ENCODE assay signal across 34 mouse cellular contexts in genomic region chr10:18839530-18839929, GRCm38 (mm10). TPM values are rescaled to one million over a fixed set of nuclear protein-coding genes. Genes with fewer than 3 reads are reported as not detected.
DNase-seq lines count a peak whose midpoint lies in the region; ATAC-seq and TF ChIP-seq lines count a peak whose summit lies in the region.
"Had no signal": no experiment of that assay in that cellular context is flagged by ENCODE, and none has a peak within 500 bp of the region (broad histone marks: within the 10 kb centered on the region; RNA-seq: fewer than 3 reads in every experiment).

No protein-coding gene starts in this region.

- no peak for TF ChIP-seq EP300 in stomach, postnatal 0 days (optimal IDR thresholded peaks at IDR 0.05)

- no peaks in the 10 kb centered on the region for H3K9me3 ChIP-seq in heart, embryonic 16.5 days (replicated peaks; ENCODE audit: control insufficient read depth, low read length)
- no peaks in the 10 kb centered on the region for H3K9me3 ChIP-seq in midbrain, embryonic 13.5 days
- H3K9me3 ChIP-seq in midbrain, embryonic 16.5 days (replicated peaks; ENCODE audit: control insufficient read depth, low read length, poor library complexity, severe bottlenecking) = no peaks in the 10 kb centered on the region
- no peaks in the 10 kb centered on the region for H3K9me3 ChIP-seq in stomach, postnatal 0 days (ENCODE audit: control insufficient read depth, low read length)
- H3K9me3 ChIP-seq: embryonic facial prominence, embryonic 10.5 days; embryonic facial prominence, embryonic 13.5 days; forebrain, embryonic 12.5 days; forebrain, embryonic 15.5 days; hindbrain, embryonic 10.5 days; hindbrain, embryonic 13.5 days; intestine, embryonic 15.5 days had no signal

- H3K4me1 ChIP-seq in heart, embryonic 16.5 days (ENCODE audit: control insufficient read depth, insufficient read depth, low read length) = peaks cover 5% of the 10 kb centered on the region; the same call in 1 of the 2 replicates
- peaks cover 2% of the 10 kb centered on the region for H3K4me1 ChIP-seq in midbrain, embryonic 13.5 days (replicated peaks)
- H3K4me1 ChIP-seq in midbrain, embryonic 16.5 days (ENCODE audit: control insufficient read depth, insufficient read depth, low read length) = 0 out of 2 replicates have a peak, but pooled peaks cover under 1% of the 10 kb centered on the region
- no peaks in the 10 kb centered on the region for H3K4me1 ChIP-seq in stomach, postnatal 0 days (replicated peaks; ENCODE audit: control insufficient read depth, insufficient read depth)
- H3K4me1 ChIP-seq: intestine, embryonic 15.5 days had no signal

- H3K27me3 ChIP-seq in heart, embryonic 16.5 days (ENCODE audit: control insufficient read depth, insufficient read depth, low read length) = peaks cover 3% of the 10 kb centered on the region; the same call in 1 of the 2 replicates
- peaks cover 21% of the 10 kb centered on the region for H3K27me3 ChIP-seq in midbrain, embryonic 13.5 days
- H3K27me3 ChIP-seq in midbrain, embryonic 16.5 days (ENCODE audit: control insufficient read depth, insufficient read depth, low read depth, low read length) = peaks cover 5% of the 10 kb centered on the region
- no peaks in the 10 kb centered on the region for H3K27me3 ChIP-seq in stomach, postnatal 0 days (ENCODE audit: control insufficient read depth, insufficient read depth, low read length)
- H3K27me3 ChIP-seq: intestine, embryonic 15.5 days had no signal

- H3K36me3 ChIP-seq in heart, embryonic 16.5 days (ENCODE audit: control insufficient read depth, insufficient read depth) = no peaks in the 10 kb centered on the region
- no peaks in the 10 kb centered on the region for H3K36me3 ChIP-seq in midbrain, embryonic 13.5 days
- H3K36me3 ChIP-seq in midbrain, embryonic 16.5 days (ENCODE audit: control insufficient read depth, insufficient read depth, low read length) = no peaks in the 10 kb centered on the region
- H3K36me3 ChIP-seq in stomach, postnatal 0 days (ENCODE audit: control insufficient read depth, insufficient read depth, low read length) = no peaks in the 10 kb centered on the region
- H3K36me3 ChIP-seq: embryonic facial prominence, embryonic 10.5 days; embryonic facial prominence, embryonic 13.5 days; forebrain, embryonic 12.5 days; forebrain, embryonic 15.5 days; hindbrain, embryonic 10.5 days; hindbrain, embryonic 13.5 days; intestine, embryonic 15.5 days had no signal

- WGBS in heart, embryonic 16.5 days = 27% methylated on average over 4 of the region's 4 CpGs
- 83% methylated on average over 4 of the region's 4 CpGs for WGBS in midbrain, embryonic 13.5 days
- WGBS in midbrain, embryonic 16.5 days = 86% methylated on average over 4 of the region's 4 CpGs
- WGBS in stomach, postnatal 0 days = 71% methylated on average over 4 of the region's 4 CpGs

- no peak overlapping the region for H3K9ac ChIP-seq in heart, embryonic 16.5 days (ENCODE audit: low read length)
- 0 out of 2 replicates have a peak overlapping the region, but pooled peaks have one; percentile 10 for H3K9ac ChIP-seq in midbrain, embryonic 13.5 days (replicated peaks)
- no peak overlapping the region for H3K9ac ChIP-seq in midbrain, embryonic 16.5 days (ENCODE audit: low read depth, low read length)
- no peak overlapping the region for H3K9ac ChIP-seq in stomach, postnatal 0 days (ENCODE audit: low read length)
- H3K9ac ChIP-seq: embryonic facial prominence, embryonic 13.5 days; forebrain, embryonic 12.5 days; forebrain, embryonic 15.5 days; hindbrain, embryonic 13.5 days; intestine, embryonic 15.5 days had no signal

- H3K4me2 ChIP-seq in heart, embryonic 16.5 days (ENCODE audit: low read depth, low read length) = no peak overlapping the region
- no peak overlapping the region for H3K4me2 ChIP-seq in midbrain, embryonic 13.5 days (replicated peaks)
- H3K4me2 ChIP-seq in midbrain, embryonic 16.5 days (ENCODE audit: low read length) = no peak overlapping the region
- no peak overlapping the region for H3K4me2 ChIP-seq in stomach, postnatal 0 days (replicated peaks; ENCODE audit: low read depth)
- H3K4me2 ChIP-seq: embryonic facial prominence, embryonic 13.5 days; forebrain, embryonic 12.5 days; forebrain, embryonic 15.5 days; hindbrain, embryonic 13.5 days; intestine, embryonic 15.5 days had no signal

- no peak overlapping the region for H3K27ac ChIP-seq in heart, embryonic 16.5 days (ENCODE audit: low read length)
- no peak overlapping the region for H3K27ac ChIP-seq in midbrain, embryonic 13.5 days
- no peak overlapping the region for H3K27ac ChIP-seq in midbrain, embryonic 16.5 days (ENCODE audit: low read length)
- no peak overlapping the region for H3K27ac ChIP-seq in stomach, postnatal 0 days (replicated peaks)
- H3K27ac ChIP-seq: embryonic facial prominence, embryonic 10.5 days; embryonic facial prominence, embryonic 13.5 days; forebrain, embryonic 12.5 days; forebrain, embryonic 15.5 days; heart, adult 2 months; hindbrain, embryonic 10.5 days; hindbrain, embryonic 13.5 days; intestine, embryonic 15.5 days had no signal

- no peak for TF ChIP-seq CTCF in stomach, postnatal 0 days (IDR thresholded peaks at IDR 0.05; ENCODE audit: low read depth)

- no peak for DNase-seq in heart, adult 8-10 months (ENCODE audit: low spot score)
- peak; percentile 32 for DNase-seq in heart, postnatal 4 days
- no peak for DNase-seq in heart, adult 9 months (ENCODE audit: low spot score in 2 of 2)
- DNase-seq in stomach, postnatal 0 days (ENCODE audit: low spot score) = peak; percentile 5
- no peak for DNase-seq in urinary bladder, adult 2 months (ENCODE audit: low spot score)
- DNase-seq: adrenal gland, adult 2 months; adrenal gland, postnatal 14 days; cerebellum, adult 11-12 months; cerebellum, adult 8-10 months; cerebellum, postnatal 10 days; cerebellum, postnatal 36 days; embryo, embryonic 11 days; gastrocnemius, postnatal 25 days; heart, adult 2 months; heart, postnatal 14 days had no signal

- H3K4me3 ChIP-seq in heart, embryonic 16.5 days (ENCODE audit: low read length) = no peak overlapping the region
- no peak overlapping the region for H3K4me3 ChIP-seq in midbrain, embryonic 13.5 days (replicated peaks)
- no peak overlapping the region for H3K4me3 ChIP-seq in midbrain, embryonic 16.5 days (ENCODE audit: low read depth, low read length)
- H3K4me3 ChIP-seq in stomach, postnatal 0 days (ENCODE audit: low read depth, low read length) = no peak overlapping the region
- H3K4me3 ChIP-seq: embryonic facial prominence, embryonic 10.5 days; embryonic facial prominence, embryonic 13.5 days; erythroblast, embryonic 14.5 days; forebrain, embryonic 12.5 days; forebrain, embryonic 15.5 days; heart, adult 2 months; hindbrain, embryonic 10.5 days; hindbrain, embryonic 13.5 days; intestine, embryonic 15.5 days had no signal

- peak; percentile 76; the same call in 1 of the 2 replicates for ATAC-seq in heart, embryonic 16.5 days (replicated peaks; ENCODE audit: extremely low read depth, insufficient read depth, low FRiP score)
- ATAC-seq in midbrain, embryonic 13.5 days = no peak
- no peak for ATAC-seq in midbrain, embryonic 16.5 days
- no peak for ATAC-seq in stomach, postnatal 0 days (ENCODE audit: low FRiP score, low TSS enrichment)
- ATAC-seq: CD4-positive, CD25-positive, alpha-beta regulatory T cell, adult 4 months; forebrain, embryonic 15.5 days; hindbrain, embryonic 16.5 days; intestine, embryonic 15.5 days had no signal

RNA-seq across cellular contexts. Expression of gene Perp, which starts 5.3 kb away (rescaled TPM):
- polyA plus RNA-seq in heart, embryonic 16.5 days (2015; fragmentation: Nextera tagmentation; extraction: Ambion mirVana) = 218 and 248 TPM in 2 replicates
- total RNA-seq in heart, adult 8-10 months (2022) = 100 to 1,000 TPM in 1 of 4 experiments, 10 to 100 TPM in 3; 89.1 to 100 (median 90.9) TPM
- 100 to 1,000 TPM; 226 to 239 TPM for total RNA-seq in heart, postnatal 4 days (2021)
- 1.6 and 2.6 TPM in 2 replicates for polyA plus RNA-seq in midbrain, embryonic 13.5 days (2015; fragmentation: Nextera tagmentation; extraction: Ambion mirVana)
- polyA plus RNA-seq in midbrain, embryonic 16.5 days (2015; fragmentation: Nextera tagmentation; extraction: Ambion mirVana) = 11.7 and 12.4 TPM in 2 replicates
- polyA plus RNA-seq in stomach, postnatal 0 days (2015; fragmentation: Nextera tagmentation; extraction: Ambion mirVana) = 1,093 and 1,120 TPM in 2 replicates
- 246 and 252 TPM in 2 replicates for polyA plus RNA-seq in urinary bladder, adult 2 months (2012; rRNA removed)
- total RNA-seq: MEL had no signal
- polyA plus RNA-seq: erythroblast, embryonic 14.5 days had no signal

RNA-seq across cellular contexts. Expression of gene Gm4922, which starts 52.9 kb away (rescaled TPM):
- 0.09 TPM in 1 of 2 replicates, not detected in the other for polyA plus RNA-seq in heart, embryonic 16.5 days (2015; fragmentation: Nextera tagmentation; extraction: Ambion mirVana)
- not detected for total RNA-seq in heart, adult 8-10 months (2022)
- total RNA-seq in heart, postnatal 4 days (2021) = not detected
- polyA plus RNA-seq in midbrain, embryonic 13.5 days (2015; fragmentation: Nextera tagmentation; extraction: Ambion mirVana) = 0.17 and 0.28 TPM in 2 replicates
- polyA plus RNA-seq in midbrain, embryonic 16.5 days (2015; fragmentation: Nextera tagmentation; extraction: Ambion mirVana) = 0.39 TPM in 2 replicates
- polyA plus RNA-seq in stomach, postnatal 0 days (2015; fragmentation: Nextera tagmentation; extraction: Ambion mirVana) = 0.05 and 0.08 TPM in 2 replicates
- not detected in 2 replicates for polyA plus RNA-seq in urinary bladder, adult 2 months (2012; rRNA removed)
- total RNA-seq: adrenal gland, adult 2 months; adrenal gland, postnatal 14 days; adrenal gland, postnatal 4 days; gastrocnemius, adult 8-10 months; gastrocnemius, postnatal 25 days; heart, adult 2 months; heart, postnatal 14 days; MEL had no signal
- polyA plus RNA-seq: adrenal gland, adult 2 months; C2C12; CD4-positive, CD25-positive, alpha-beta regulatory T cell, adult 4 months; cortical plate, adult 2 months; embryonic facial prominence, embryonic 10.5 days; embryonic facial prominence, embryonic 13.5 days; erythroblast, embryonic 14.5 days; gonadal fat pad, adult 2 months; hindbrain, embryonic 10.5 days had no signal

Comparison
In these comparisons a context has a peak if more than half of its experiments do, and no peak if none do; other contexts are left out.
1. DNase-seq: peak in heart, postnatal 4 days (single experiment) and stomach, postnatal 0 days (single experiment); none in heart, adult 8-10 months (single experiment), heart, adult 9 months (0 of 2) and urinary bladder, adult 2 months (single experiment).
2. RNA of gene Perp, which starts 5.3 kb away (polyA plus RNA-seq): 1,093 to 1,120 TPM in stomach, postnatal 0 days, 218 to 248 TPM in heart, embryonic 16.5 days and 246 to 252 TPM in urinary bladder, adult 2 months; 11.7 to 12.4 TPM in midbrain, embryonic 16.5 days and 1.6 to 2.6 TPM in midbrain, embryonic 13.5 days; every median in the first group is over 10 times any median in the second.